Mouse (Mus musculus): ENCODE data around the gene Dbx2. TPM values are rescaled to one million over a fixed set of nuclear protein-coding genes. Genes with fewer than 3 reads are reported as not detected.

Gene Dbx2
- total RNA-seq, 2 experiments from 2014 or later = not detected

DNA sequence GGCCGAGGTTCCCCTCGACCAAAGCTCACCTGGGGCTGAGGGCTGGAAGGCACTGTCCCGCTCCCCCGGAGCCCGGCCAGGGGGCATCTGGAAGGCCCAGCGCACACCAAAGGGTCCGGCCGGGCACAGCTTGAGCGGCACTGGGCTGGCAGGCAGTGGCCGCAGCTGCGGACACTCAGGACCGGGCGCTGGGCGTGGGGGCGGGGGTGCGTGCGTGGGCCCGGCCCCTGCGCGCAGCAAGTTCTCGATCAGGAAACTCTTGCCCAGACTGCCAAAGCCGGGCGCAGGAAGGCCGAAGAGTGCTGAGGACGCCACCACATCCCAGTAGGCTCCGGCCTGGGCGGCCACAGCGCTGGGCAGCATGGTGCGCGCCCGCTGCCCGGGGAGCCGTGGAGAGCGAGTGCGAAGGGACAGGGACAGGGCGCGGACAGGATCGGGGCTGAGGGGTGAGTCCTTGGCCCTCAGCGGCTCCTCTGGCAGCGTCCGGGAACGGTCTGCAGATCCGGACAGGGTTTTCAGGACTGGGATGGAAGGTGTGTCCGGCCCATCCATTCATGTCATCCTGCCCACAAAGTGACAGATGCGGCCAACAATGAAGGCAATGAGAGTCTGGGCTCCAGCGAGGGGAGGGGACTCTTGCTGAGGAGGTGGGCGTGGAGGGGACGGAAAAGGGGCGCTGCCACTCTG is 1.4 kb downstream of the Dbx2 start:
- Histone ChIP-seq H3K27ac (no peak overlapping the region), H3K4me3 (peak overlapping the region; percentile 58)
- DNase-seq = peak; percentile 20
- intact Hi-C loops (cut with DNase I) = no loop called here
- TF ChIP-seq CTCF (IDR thresholded peaks at IDR 0.05) = no peak

- Histone ChIP-seq H3K27ac (no peak overlapping the region), H3K4me3 (peak overlapping the region; percentile 58)
- DNase-seq = no peak
- intact Hi-C loops (cut with DNase I) = no loop called here
- no peak for TF ChIP-seq CTCF (IDR thresholded peaks at IDR 0.05)
These were observed 1.9 kb downstream of the Dbx2 start for GRCm38 (mm10) chr15:95653812-95654210.

GRCm38 (mm10) chr15:95652898-95653707 is 2.7 kb downstream of the Dbx2 start:
- TF ChIP-seq CTCF (IDR thresholded peaks at IDR 0.05) = no peak
- DNase-seq = no peak
- no peak overlapping the region for H3K27ac ChIP-seq
- intact Hi-C loops (cut with DNase I) = no loop called here
- H3K4me3 ChIP-seq = no peak overlapping the region

DNA sequence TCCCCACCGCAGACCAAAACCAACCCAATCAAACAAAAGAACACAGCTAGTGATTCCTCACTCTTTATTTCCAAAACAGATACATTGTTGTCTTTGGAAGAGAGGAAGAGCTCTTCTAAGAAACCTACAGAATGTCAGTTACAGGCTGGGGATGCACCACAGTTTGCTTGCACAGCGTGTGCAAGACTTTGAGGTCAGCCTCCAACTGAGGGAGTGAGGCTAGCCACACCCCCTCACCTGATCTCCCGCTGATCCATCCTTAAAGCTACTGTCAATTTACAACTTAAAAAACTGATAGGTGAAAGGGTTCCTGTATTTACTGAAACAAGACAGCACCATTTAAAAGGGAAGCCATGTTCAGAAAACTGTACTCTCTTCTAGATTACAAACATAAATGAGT is 3.9 kb downstream of the Dbx2 start:
- intact Hi-C loops (cut with DNase I) = no loop called here
- no peak overlapping the region for H3K4me3 ChIP-seq
- no peak for DNase-seq
- no peak overlapping the region for H3K27ac ChIP-seq
- no peak for TF ChIP-seq CTCF (IDR thresholded peaks at IDR 0.05)

GRCm38 (mm10) chr15:95643505-95644029 is 12.2 kb downstream of the Dbx2 start:
- H3K4me3 ChIP-seq = no peak overlapping the region
- TF ChIP-seq CTCF (IDR thresholded peaks at IDR 0.05) = no peak
- intact Hi-C loops (cut with DNase I) = no loop called here
- DNase-seq = no peak
- no peak overlapping the region for H3K27ac ChIP-seq

DNA sequence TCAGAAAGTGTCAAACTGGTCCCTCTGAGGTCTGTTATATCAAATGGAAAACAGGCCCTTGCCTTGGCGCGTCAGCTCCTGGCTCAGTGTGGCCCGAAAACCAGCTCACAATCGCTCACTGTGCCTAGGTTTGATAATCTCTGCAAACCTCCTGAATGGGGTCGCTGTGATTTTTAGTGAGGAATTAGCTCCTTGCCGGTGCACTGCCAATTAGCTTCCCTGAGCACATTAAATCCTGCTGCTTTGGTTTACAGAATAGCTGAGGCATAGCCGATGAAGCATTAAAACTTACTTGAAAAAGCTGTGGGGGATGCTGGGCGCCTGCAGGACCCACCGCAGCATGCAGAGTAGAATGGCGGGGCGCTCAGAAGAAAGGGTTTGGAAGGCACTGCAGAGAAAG is 15.4 kb downstream of the Dbx2 start:
- Histone ChIP-seq H3K4me3 (no peak overlapping the region), H3K27ac (no peak overlapping the region)
- intact Hi-C loops (cut with DNase I) = no loop called here
- no peak for TF ChIP-seq CTCF (IDR thresholded peaks at IDR 0.05)
- no peak for DNase-seq

GRCm38 (mm10) chr15:95639829-95640134 is 16.0 kb downstream of the Dbx2 start:
- no peak overlapping the region for H3K27ac ChIP-seq
- DNase-seq = no peak
- intact Hi-C loops (cut with DNase I) = no loop called here
- TF ChIP-seq CTCF (IDR thresholded peaks at IDR 0.05) = no peak
- no peak overlapping the region for H3K4me3 ChIP-seq

DNA sequence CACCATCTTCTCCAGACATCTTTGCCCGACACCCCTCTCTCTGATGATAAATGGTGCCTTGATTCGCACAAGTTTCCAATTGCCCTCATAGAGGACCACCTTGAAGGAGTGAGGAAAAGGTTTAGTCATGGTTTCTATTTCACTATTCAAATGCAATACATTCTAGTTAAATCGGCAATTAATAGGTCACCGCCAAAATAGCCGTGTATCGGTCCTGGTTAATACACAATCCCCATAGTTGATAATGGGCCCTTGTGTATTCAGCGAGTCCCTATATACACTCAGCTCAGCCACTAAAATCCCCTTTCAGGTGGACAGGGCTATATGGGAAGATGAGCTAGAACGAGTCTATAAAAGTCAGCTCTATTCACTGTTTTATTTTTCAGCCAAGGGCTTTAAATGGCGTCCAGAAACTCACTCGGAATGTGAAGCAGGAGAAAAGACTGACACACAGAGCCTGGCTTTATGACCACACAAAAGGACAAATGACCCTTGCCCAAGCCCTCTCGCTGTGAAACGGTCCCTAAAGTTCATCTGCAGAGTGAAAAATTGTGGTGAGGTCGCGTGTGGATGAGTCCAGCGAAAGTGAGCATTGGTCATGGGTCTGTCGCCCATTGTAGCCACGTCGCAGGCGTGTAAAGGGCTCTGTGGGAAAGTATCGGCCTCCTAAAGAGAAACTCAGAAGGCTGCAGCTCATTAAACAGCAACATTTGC is 16.5 kb downstream of the Dbx2 start:
- Histone ChIP-seq H3K27ac (no peak overlapping the region), H3K4me3 (no peak overlapping the region)
- TF ChIP-seq CTCF (IDR thresholded peaks at IDR 0.05) = no peak
- intact Hi-C loops (cut with DNase I) = no loop called here
- DNase-seq = no peak

GRCm38 (mm10) chr15:95624396-95624795 is 31.4 kb downstream of the Dbx2 start:
- intact Hi-C loops (cut with DNase I) = no loop called here

GRCm38 (mm10) chr15:95622797-95623196 is 33.0 kb downstream of the Dbx2 start:
- no peak for TF ChIP-seq CTCF (IDR thresholded peaks at IDR 0.05)
- intact Hi-C loops (cut with DNase I) = no loop called here
- DNase-seq = no peak
- H3K4me3 ChIP-seq = no peak overlapping the region
- no peak overlapping the region for H3K27ac ChIP-seq

More at GRCm38 (mm10) chr15:95624396-95624795, 31.4 kb downstream of the Dbx2 start:
- Histone ChIP-seq H3K4me3 (no peak overlapping the region), H3K27ac (no peak overlapping the region)
- TF ChIP-seq CTCF (IDR thresholded peaks at IDR 0.05) = no peak
- DNase-seq = no peak

- no peak for TF ChIP-seq CTCF (IDR thresholded peaks at IDR 0.05)
- Histone ChIP-seq H3K4me3 (no peak overlapping the region), H3K27ac (no peak overlapping the region)
- no peak for DNase-seq
- intact Hi-C loops (cut with DNase I) = no loop called here
These were observed 43.2 kb downstream of the Dbx2 start for GRCm38 (mm10) chr15:95612600-95612999.

DNA sequence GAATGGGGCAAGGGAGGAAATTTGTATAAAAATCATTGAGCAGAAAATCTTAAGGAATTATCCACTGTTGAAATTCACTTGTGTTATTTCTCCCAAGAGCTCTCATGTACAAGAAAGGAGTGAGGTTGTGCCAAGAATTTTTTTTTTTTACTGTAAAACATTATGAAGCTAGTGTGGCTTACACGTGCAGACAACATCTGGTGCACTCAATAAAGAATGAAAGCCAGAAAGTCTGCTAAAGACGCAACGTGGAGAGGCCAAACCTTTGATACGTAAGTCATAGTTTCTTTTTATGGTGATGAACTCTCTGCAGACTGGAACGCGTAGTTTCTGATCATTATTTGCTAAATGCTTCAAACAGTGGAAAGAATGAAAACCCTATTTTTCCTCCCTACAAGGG is 54.6 kb downstream of the Dbx2 start:
- intact Hi-C loops (cut with DNase I) = no loop called here
- no peak for TF ChIP-seq CTCF (IDR thresholded peaks at IDR 0.05)
- H3K4me3 ChIP-seq = no peak overlapping the region
- DNase-seq = no peak
- no peak overlapping the region for H3K27ac ChIP-seq

- Histone ChIP-seq H3K4me3 (no peak overlapping the region), H3K27ac (no peak overlapping the region)
- TF ChIP-seq CTCF (IDR thresholded peaks at IDR 0.05) = peak; percentile 41
- no peak for DNase-seq
- intact Hi-C loops (cut with DNase I) = no loop called here
These were observed 57.1 kb downstream of the Dbx2 start for GRCm38 (mm10) chr15:95598630-95599029.
